Mouse (Mus musculus) hindbrain, embryonic 13.5 days (tissue): ENCODE measurements at regions not wholly inside any gene's neighbourhood (a gene's known extent, or its start where the extent isn't known, plus 50 kb on each side); places are given as distances from the start of the nearest gene placed in this dataset.

ENCODE experiments used
- ATAC-seq: fragments of 200-750 bp; cut with Nextera tagmentation; 2 replicates; pipeline ENCODE4 v1.8.0; 2017; ENCODE audit warnings: moderate TSS enrichment; ENCODE audit not compliant: low FRiP score
- H3K27ac ChIP-seq: fragments of 300-500 bp; sonication (generic); 2 replicates; pipeline ENCODE4 v1.5.1; 2015; ENCODE audit warnings: inconsistent platforms, mild to moderate bottlenecking, moderate library complexity
- H3K27me3 ChIP-seq: fragments of 300-500 bp; sonication (generic); 2 replicates; pipeline ENCODE4 v1.6.1; 2015; ENCODE audit warnings: mild to moderate bottlenecking, inconsistent platforms
- H3K36me3 ChIP-seq: fragments of 300-500 bp; sonication (generic); 2 replicates; pipeline ENCODE4 v1.6.1; 2015; ENCODE audit warnings: mild to moderate bottlenecking, inconsistent platforms
- H3K4me1 ChIP-seq: fragments of 300-500 bp; sonication (generic); replicated peaks from 2 replicates; pipeline ENCODE4 v1.6.1; 2015; ENCODE audit warnings: inconsistent platforms
- H3K4me2 ChIP-seq: fragments of 300-500 bp; sonication (generic); 2 replicates; pipeline ENCODE4 v1.6.1; 2015; ENCODE audit warnings: inconsistent platforms, mild to moderate bottlenecking, moderate library complexity
- H3K4me3 ChIP-seq: fragments of 300-500 bp; sonication (generic); 2 replicates; pipeline ENCODE4 v1.5.1; 2015; ENCODE audit warnings: mild to moderate bottlenecking, inconsistent platforms
- H3K9ac ChIP-seq: fragments of 300-500 bp; sonication (generic); 2 replicates; pipeline ENCODE4 v1.6.1; 2015; ENCODE audit warnings: mild to moderate bottlenecking, inconsistent platforms
- H3K9me3 ChIP-seq: fragments of 300-500 bp; sonication (generic); 2 replicates; pipeline ENCODE4 v1.6.1; 2016; ENCODE audit warnings: inconsistent platforms
- WGBS: fragments of 180-500 bp; shearing (Covaris S2); methylation state at CpG from one replicate; pipeline ENCODE4 v1.1.7; 2015; 5-methylcytosine and 5-hydroxymethylcytosine counted together

- WGBS: 80% methylated on average over 5 of the region's 5 CpGs
- Histone ChIP-seq H3K9me3 (no peaks in the 10 kb centered on the region), H3K4me1 (0 out of 2 replicates have a peak, but pooled peaks cover 2% of the 10 kb centered on the region), H3K4me3 (no peak overlapping the region), H3K36me3 (no peaks in the 10 kb centered on the region), H3K27me3 (no peaks in the 10 kb centered on the region), H3K27ac (no peak overlapping the region), H3K4me2 (no peak overlapping the region), H3K9ac (no peak overlapping the region)
- no peak for ATAC-seq
Measured at GRCm38 (mm10) chr8:15313481-15313880, 267.6 kb upstream of the BB014433 start.

GRCm38 (mm10) chr8:15311509-15311908 is 265.6 kb upstream of the BB014433 start:
- 0 out of 2 replicates have a peak, but pooled peaks cover 4% of the 10 kb centered on the region for H3K9me3 ChIP-seq
- no peak overlapping the region for H3K9ac ChIP-seq
- H3K27ac ChIP-seq: no peak overlapping the region
- ATAC-seq: no peak
- H3K36me3 ChIP-seq: no peaks in the 10 kb centered on the region
- no peak overlapping the region for H3K4me2 ChIP-seq
- no peaks in the 10 kb centered on the region for H3K27me3 ChIP-seq
- WGBS: 73% methylated on average over 4 of the region's 4 CpGs
- no peak overlapping the region for H3K4me3 ChIP-seq
- H3K4me1 ChIP-seq: no peaks in the 10 kb centered on the region

GRCm38 (mm10) chr8:15311045-15311444 is 265.2 kb upstream of the BB014433 start:
- Histone ChIP-seq H3K4me1 (no peaks in the 10 kb centered on the region), H3K4me3 (no peak overlapping the region), H3K4me2 (no peak overlapping the region), H3K27ac (no peak overlapping the region), H3K9me3 (0 out of 2 replicates have a peak, but pooled peaks cover 4% of the 10 kb centered on the region), H3K27me3 (no peaks in the 10 kb centered on the region), H3K36me3 (no peaks in the 10 kb centered on the region), H3K9ac (no peak overlapping the region)
- no peak for ATAC-seq
- 89% methylated on average over 7 of the region's 7 CpGs for WGBS

- Histone ChIP-seq H3K4me2 (no peak overlapping the region), H3K4me1 (no peaks in the 10 kb centered on the region), H3K27ac (no peak overlapping the region), H3K4me3 (no peak overlapping the region), H3K27me3 (no peaks in the 10 kb centered on the region), H3K9me3 (0 out of 2 replicates have a peak, but pooled peaks cover 4% of the 10 kb centered on the region), H3K36me3 (no peaks in the 10 kb centered on the region), H3K9ac (no peak overlapping the region)
- 88% methylated on average over 2 of the region's 2 CpGs for WGBS
- ATAC-seq: no peak
Measured at GRCm38 (mm10) chr8:15304143-15304677, 258.3 kb upstream of the BB014433 start.

GRCm38 (mm10) chr8:15273775-15274174 is 227.9 kb upstream of the BB014433 start:
- Histone ChIP-seq H3K4me1 (peaks cover 10% of the 10 kb centered on the region; the same call in 1 of the 2 replicates), H3K36me3 (no peaks in the 10 kb centered on the region), H3K27me3 (peaks cover 9% of the 10 kb centered on the region; the same call in 1 of the 2 replicates), H3K4me3 (no peak overlapping the region), H3K9me3 (no peaks in the 10 kb centered on the region), H3K9ac (no peak overlapping the region), H3K4me2 (no peak overlapping the region), H3K27ac (no peak overlapping the region)
- no peak for ATAC-seq
- WGBS: 56% methylated on average over 5 of the region's 5 CpGs

GRCm38 (mm10) chr8:15271793-15272587 is 226.1 kb upstream of the BB014433 start:
- Histone ChIP-seq H3K4me2 (peak overlapping the region; percentile 17; the same call in 1 of the 2 replicates), H3K9me3 (no peaks in the 10 kb centered on the region), H3K27me3 (peaks cover 19% of the 10 kb centered on the region), H3K36me3 (no peaks in the 10 kb centered on the region), H3K27ac (no peak overlapping the region), H3K9ac (no peak overlapping the region), H3K4me1 (peaks cover 10% of the 10 kb centered on the region; the same call in 1 of the 2 replicates), H3K4me3 (no peak overlapping the region)
- 30% methylated on average over 17 of the region's 17 CpGs for WGBS
- ATAC-seq: peak; percentile 47; the same call in 1 of the 2 replicates

GRCm38 (mm10) chr8:15270290-15270689 is 224.4 kb upstream of the BB014433 start:
- Histone ChIP-seq H3K27me3 (peaks cover 20% of the 10 kb centered on the region), H3K36me3 (no peaks in the 10 kb centered on the region), H3K4me1 (peaks cover 10% of the 10 kb centered on the region; the same call in 1 of the 2 replicates), H3K4me2 (no peak overlapping the region), H3K9me3 (peaks cover 3% of the 10 kb centered on the region), H3K9ac (no peak overlapping the region), H3K27ac (no peak overlapping the region), H3K4me3 (no peak overlapping the region)
- 11% methylated on average over 5 of the region's 5 CpGs for WGBS
- ATAC-seq: 0 out of 2 replicates have a peak, but pooled peaks have one; percentile 8

GRCm38 (mm10) chr8:15244770-15245485 is 199.1 kb upstream of the BB014433 start:
- WGBS: 94% methylated on average over 12 of the region's 12 CpGs
- no peak overlapping the region for H3K4me2 ChIP-seq
- H3K36me3 ChIP-seq: no peaks in the 10 kb centered on the region
- no peak overlapping the region for H3K27ac ChIP-seq
- no peak overlapping the region for H3K9ac ChIP-seq
- H3K27me3 ChIP-seq: no peaks in the 10 kb centered on the region
- ATAC-seq: no peak
- H3K4me3 ChIP-seq: no peak overlapping the region
- H3K9me3 ChIP-seq: no peaks in the 10 kb centered on the region
- H3K4me1 ChIP-seq: no peaks in the 10 kb centered on the region

- Histone ChIP-seq H3K9ac (no peak overlapping the region), H3K4me3 (no peak overlapping the region), H3K36me3 (no peaks in the 10 kb centered on the region), H3K27me3 (no peaks in the 10 kb centered on the region), H3K4me2 (no peak overlapping the region), H3K27ac (0 out of 2 replicates have a peak overlapping the region, but pooled peaks have one; percentile 12), H3K9me3 (no peaks in the 10 kb centered on the region), H3K4me1 (peaks cover 10% of the 10 kb centered on the region; the same call in 1 of the 2 replicates)
- ATAC-seq: peak; percentile 63
- 58% methylated on average over 3 of the region's 3 CpGs for WGBS
Measured at GRCm38 (mm10) chr8:15235410-15235809, 189.5 kb upstream of the BB014433 start.

- ATAC-seq: no peak
- Histone ChIP-seq H3K4me3 (no peak overlapping the region), H3K36me3 (no peaks in the 10 kb centered on the region), H3K4me2 (no peak overlapping the region), H3K4me1 (peaks cover 10% of the 10 kb centered on the region; the same call in 1 of the 2 replicates), H3K27me3 (no peaks in the 10 kb centered on the region), H3K27ac (no peak overlapping the region), H3K9me3 (no peaks in the 10 kb centered on the region), H3K9ac (no peak overlapping the region)
- 59% methylated on average over 8 of the region's 8 CpGs for WGBS
Measured at GRCm38 (mm10) chr8:15233241-15233640, 187.4 kb upstream of the BB014433 start.

- Histone ChIP-seq H3K4me3 (no peak overlapping the region), H3K4me1 (peaks cover 5% of the 10 kb centered on the region; the same call in 1 of the 2 replicates), H3K9me3 (no peaks in the 10 kb centered on the region), H3K27ac (no peak overlapping the region), H3K36me3 (no peaks in the 10 kb centered on the region), H3K9ac (no peak overlapping the region), H3K27me3 (no peaks in the 10 kb centered on the region), H3K4me2 (no peak overlapping the region)
- no peak for ATAC-seq
- 82% methylated on average over 2 of the region's 2 CpGs for WGBS
Measured at GRCm38 (mm10) chr8:15230217-15230616, 184.3 kb upstream of the BB014433 start.

- H3K27me3 ChIP-seq: no peaks in the 10 kb centered on the region
- no peak; the same call in 1 of the 2 replicates for ATAC-seq
Measured at GRCm38 (mm10) chr8:15221211-15221912, 175.5 kb upstream of the BB014433 start.

More at GRCm38 (mm10) chr8:15221211-15221912, 175.5 kb upstream of the BB014433 start:
- no peaks in the 10 kb centered on the region for H3K36me3 ChIP-seq
- no peaks in the 10 kb centered on the region for H3K4me1 ChIP-seq
- no peak overlapping the region for H3K27ac ChIP-seq
- H3K9ac ChIP-seq: no peak overlapping the region
- H3K4me2 ChIP-seq: no peak overlapping the region
- 42% methylated on average over 13 of the region's 13 CpGs for WGBS
- H3K4me3 ChIP-seq: no peak overlapping the region
- H3K9me3 ChIP-seq: no peaks in the 10 kb centered on the region
